Mouse (Mus musculus): ENCODE measurements around the gene Oxtr.

Oxtr gene

DNA sequence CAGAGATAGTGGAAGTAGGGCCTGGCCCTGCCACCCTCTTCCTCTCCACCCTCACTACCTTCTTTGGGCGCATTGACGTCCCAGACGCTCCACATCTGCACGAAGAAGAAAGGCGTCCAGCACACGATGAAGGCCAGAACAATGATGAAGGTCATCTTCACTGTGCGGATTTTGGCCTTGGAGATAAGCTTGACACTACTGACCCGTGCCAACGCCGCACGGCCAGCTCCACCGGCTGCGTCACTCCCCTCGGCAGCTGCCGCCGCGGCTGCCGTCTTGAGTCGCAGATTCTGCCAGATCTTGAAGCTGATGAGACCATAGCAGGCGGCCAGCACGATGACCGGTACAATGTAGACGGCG lies 942 bp downstream of the Oxtr start:
- DNase-seq (ENCODE audit: low read depth, low spot score) = no peak

DNA sequence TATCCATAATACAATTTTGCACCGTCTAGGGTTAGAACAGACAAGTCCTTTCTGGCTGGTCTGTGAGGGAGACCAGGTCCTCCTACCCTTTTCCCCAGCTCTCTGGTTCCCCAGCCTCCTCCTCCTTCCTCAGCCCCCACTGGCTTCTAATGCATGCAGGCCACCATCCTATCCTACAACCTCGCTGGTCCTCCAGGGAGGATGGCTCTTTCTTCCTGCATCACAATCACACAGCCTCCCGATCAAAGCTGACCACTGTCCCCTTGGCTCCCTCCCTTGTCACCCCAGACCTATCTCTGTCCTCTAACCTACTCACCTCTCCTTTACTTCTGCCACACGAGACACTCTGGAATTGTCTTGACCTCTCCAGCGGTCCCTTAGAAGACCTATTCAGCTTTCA lies 1.8 kb downstream of the Oxtr start:
- no peak for DNase-seq (ENCODE audit: low read depth, low spot score)

- no peak for DNase-seq (ENCODE audit: low read depth, low spot score)
Measured at GRCm38 (mm10) chr6:112484316-112484715, 5.4 kb downstream of the Oxtr start.

DNA sequence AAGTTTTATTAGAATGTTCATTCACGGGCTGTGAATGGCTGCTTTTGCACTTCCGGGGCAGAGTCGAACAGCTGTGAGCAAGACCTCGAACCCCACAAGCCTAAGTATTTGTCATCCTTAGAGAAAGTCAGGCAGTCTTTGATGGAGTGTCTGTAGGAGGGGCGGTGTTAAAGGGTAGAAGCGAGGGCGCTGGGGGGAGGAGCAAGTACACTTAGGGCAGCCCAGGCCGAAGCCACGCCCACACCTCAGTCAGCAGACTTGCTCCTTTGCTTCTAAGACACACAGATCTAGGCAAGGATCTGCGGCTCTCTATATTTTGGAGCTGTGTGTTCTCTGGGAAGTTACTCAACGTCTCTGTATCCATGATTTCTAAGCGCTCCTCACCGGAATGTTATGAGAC lies 9.9 kb downstream of the Oxtr start:
- no peak for DNase-seq (ENCODE audit: low read depth, low spot score)

DNA sequence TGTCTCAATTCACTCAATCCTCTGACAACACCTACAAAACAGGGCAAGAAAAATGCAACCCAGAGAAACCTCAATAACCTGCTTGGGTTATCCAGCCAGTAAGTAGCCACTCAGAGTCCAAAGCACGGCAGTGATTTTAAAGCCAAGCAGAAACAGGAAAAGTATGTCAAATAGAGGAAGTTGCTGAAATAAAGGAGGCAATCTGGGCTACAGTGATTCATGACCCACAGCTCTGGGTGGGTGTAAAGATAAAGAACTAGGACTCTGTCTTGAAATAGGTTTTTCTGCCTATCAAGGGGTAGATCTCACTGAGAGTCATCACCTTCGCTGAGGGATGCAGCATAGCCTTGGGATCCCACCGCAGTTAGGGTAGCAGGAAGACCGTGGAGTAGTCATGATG lies 18.1 kb downstream of the Oxtr start:
- DNase-seq (ENCODE audit: low read depth, low spot score) = no peak

GRCm38 (mm10) chr6:112466001-112466400 lies 23.7 kb downstream of the Oxtr start:
- DNase-seq (ENCODE audit: low read depth, low spot score) = no peak

DNA sequence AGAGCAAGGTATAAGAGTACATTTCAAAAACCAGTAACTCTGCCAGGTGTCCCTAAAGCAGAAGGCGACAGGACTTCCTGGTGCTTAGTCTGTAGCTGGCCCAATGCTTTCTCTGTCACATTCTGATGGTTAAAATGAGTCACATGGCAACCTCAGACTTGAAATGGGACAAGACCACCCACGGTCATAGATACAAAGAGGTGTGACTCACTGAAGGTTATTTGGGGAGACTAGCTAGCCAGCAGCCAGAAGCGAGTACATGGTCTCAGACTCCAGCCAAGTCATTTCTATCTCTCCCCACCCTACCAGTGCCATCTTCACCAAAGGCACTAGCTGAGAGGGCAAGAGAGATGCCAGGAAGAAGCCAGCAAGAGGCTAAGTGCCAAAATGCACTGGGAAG lies 24.3 kb downstream of the Oxtr start:
- DNase-seq (ENCODE audit: low read depth, low spot score) = no peak

GRCm38 (mm10) chr6:112463331-112463730 lies 26.4 kb downstream of the Oxtr start:
- DNase-seq (ENCODE audit: low read depth, low spot score) = no peak

DNA sequence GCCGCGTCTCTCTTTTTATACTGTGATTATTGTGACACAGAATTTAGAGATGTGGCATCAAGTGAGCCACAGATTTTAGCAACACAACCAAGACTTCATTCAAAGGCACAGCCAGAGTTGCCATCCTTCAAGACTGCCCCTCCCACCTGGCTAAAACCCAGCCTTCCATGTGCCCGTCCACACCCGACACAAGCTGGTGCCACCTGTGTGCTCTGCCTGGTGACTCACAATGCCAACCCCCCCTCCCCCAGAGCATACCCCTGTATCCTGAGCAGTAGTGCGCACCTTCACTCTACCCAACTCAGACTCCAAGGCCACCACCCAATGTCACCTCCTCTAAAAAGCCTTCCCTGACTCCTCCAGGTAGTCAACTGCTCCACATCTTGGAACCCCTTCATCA lies 28.3 kb downstream of the Oxtr start:
- DNase-seq (ENCODE audit: low read depth, low spot score) = no peak

DNA sequence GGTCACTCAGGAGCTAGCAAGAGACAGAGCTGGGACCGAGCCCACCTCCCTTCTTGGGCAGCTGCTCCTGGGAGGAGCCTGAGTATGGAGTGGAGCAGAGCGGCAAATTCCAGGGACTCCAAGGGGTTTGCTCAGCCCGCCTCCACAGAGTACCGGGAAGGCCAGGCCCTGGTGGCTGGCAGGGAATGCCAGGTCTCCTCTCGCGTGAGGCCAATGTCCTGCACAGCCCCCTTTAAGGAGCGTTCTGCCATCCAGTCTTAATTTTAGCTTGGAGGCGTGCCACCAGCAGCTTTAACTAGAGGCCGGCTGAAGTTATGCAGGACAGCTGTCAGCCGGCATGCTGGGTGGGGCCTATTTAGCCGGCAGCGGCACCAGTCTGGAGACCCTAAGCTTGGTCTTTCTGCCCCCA lies 30.4 kb downstream of the Oxtr start, which contains the start of gene Cav3:
Gene Cav3, plus strand, starts transcription at position 165 of the 409 bp plus-strand sequence.
- DNase-seq (ENCODE audit: low read depth, low spot score) = no peak

GRCm38 (mm10) chr6:112445675-112446074 lies 44.1 kb downstream of the Oxtr start:
- no peak for DNase-seq (ENCODE audit: low read depth, low spot score)

DNA sequence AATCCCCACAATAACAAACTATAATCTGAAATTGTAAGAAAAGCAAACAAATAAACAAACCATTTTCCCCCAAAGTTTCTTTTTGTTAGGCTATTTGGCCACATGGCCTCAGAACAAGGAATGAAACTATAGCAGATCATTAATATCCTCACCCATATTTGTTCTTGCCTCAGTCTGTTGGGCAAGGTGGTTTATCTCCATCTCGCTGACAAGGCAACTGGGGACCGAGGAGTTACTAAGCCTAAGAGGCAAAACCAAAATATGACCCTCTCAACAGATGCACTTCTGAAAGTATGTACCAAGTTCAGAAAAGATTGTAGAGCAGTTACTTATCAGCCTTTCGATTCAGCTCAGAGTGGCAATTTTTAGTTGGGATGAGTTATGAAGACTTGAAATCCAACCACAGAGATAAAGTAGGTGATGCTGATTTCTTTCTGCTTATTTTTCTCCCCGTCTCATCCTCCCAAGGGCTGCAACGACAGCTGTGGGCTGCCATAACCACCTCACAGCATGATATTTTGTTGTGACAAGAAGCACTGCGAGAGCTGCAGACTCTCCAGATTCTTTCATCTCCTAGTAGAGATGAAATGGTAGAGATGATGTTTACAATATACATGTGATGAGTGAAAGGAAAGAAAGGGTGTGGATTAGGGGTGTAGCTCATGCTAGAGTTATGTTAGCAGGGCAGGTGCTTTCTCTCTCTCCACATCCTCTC lies 63.6 kb downstream of the Oxtr start:
- DNase-seq (ENCODE audit: low read depth, low spot score) = no peak

GRCm38 (mm10) chr6:112423746-112424501 lies 65.8 kb downstream of the Oxtr start:
- DNase-seq (ENCODE audit: low read depth, low spot score) = no peak

Measured in forelimb bud, embryonic 11.5 days (tissue).